Mouse (Mus musculus) induced T-regulatory cell, adult 2 months (primary cell): Measurements from ENCODE around the gene Parp2.
"Not testable (repeated sequence)": the region's sequence is repeated elsewhere in the genome, so short reads cannot be mapped to it uniquely, and the experiment has no call there.

ENCODE experiments used
- DNase-seq: peaks from one replicate; pipeline ENCODE4 v3.0.0-alpha.2; 2012; ENCODE audit warnings: low read depth

The Parp2 gene

GRCm38 (mm10) chr14:50807487-50808072 is at the start of gene Parp2, which contains the start of gene Ccnb1ip1:
Gene Parp2 (plus strand): TSS chr14:50807841.
Gene Ccnb1ip1 (minus strand): TSS chr14:50807732.
- DNase-seq = peak; percentile 99

DNA sequence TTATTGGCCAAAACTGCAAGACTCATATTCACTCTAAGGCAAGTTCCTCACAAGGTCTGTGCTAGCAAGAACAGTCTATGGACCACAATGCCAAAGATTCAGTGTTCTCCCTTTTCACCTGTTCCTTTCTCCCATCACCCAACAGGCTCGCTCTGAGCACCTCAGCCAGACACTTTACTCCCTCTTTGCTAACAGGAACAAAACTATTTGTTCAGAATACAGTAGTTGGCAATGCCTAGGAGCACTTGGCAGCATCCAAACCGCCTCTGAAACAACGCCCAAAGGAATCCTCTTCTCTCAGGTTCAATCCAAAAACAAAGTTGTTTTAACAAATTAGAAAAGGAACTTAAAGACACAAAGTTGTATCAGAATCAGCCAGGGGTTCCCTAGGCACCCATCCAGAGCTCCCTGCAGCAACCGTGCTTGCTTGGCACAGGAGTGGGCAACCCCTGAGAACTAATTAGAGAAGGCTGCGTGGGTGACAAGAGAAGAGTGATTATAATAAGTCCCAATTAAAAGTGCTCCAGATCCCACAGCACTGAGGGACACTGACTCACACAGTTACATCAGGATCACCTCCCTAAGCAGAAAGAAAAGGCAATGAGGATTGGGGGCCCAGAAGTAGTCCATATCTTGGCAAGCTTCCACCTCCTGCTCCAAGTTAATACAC is 49.1 kb upstream of the Parp2 start:
- DNase-seq = no peak

DNA sequence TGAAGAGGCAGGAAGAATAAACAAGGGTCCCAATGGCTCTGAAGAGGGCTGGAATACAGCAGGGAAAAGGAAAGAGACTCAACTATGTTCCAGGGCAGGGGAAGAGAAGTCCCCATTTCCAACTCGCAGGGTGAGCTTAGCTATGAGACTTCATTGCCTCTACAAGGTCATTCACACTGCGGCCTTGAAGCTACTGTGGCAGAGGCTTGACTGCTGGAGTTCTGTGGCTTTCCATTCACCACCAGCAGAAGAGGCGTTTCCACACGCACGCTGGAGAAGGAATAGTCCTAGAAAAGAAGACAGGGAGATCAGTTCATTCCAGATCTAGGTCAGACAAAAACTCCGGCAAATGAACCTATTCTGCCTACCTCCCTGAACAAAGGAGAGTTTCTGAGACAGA is 41.9 kb upstream of the Parp2 start:
- DNase-seq = no peak

DNA sequence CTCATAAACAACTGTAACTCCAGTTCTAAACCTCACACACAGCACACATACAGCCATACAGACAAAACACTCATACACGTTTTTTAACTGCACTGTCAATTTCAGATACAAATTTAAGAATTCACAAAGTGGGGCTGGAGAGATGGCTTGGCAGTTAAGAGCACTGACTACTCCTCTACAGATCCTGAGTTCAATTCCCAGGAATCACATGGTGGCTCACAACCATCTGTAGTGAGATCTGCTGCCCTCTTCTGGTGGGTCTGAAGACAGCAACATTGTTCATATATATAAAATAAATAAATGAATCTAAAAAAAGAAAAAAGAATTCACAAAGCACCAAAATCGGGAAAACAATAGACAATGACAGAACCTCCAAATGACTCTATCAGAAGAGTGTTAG is 36.3 kb upstream of the Parp2 start:
- DNase-seq = no peak

DNA sequence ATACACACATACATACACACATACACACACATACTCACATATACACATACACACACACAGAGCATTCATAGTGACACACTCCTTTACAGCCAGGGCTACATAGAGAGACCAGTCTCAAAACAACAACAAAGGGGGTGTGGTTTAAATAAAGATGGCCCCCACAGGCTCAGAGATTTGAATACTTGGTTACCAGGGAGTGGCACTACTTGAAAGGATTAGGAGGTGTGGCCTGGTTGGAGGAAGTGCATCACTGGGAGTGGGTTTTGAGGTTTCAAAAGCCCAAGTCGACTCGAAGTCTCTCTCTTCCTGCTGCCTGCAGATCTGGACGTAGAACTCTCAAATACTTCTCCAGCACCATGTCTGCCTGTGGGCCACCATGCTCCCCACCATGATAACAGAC is 25.5 kb upstream of the Parp2 start:
- no peak for DNase-seq

DNA sequence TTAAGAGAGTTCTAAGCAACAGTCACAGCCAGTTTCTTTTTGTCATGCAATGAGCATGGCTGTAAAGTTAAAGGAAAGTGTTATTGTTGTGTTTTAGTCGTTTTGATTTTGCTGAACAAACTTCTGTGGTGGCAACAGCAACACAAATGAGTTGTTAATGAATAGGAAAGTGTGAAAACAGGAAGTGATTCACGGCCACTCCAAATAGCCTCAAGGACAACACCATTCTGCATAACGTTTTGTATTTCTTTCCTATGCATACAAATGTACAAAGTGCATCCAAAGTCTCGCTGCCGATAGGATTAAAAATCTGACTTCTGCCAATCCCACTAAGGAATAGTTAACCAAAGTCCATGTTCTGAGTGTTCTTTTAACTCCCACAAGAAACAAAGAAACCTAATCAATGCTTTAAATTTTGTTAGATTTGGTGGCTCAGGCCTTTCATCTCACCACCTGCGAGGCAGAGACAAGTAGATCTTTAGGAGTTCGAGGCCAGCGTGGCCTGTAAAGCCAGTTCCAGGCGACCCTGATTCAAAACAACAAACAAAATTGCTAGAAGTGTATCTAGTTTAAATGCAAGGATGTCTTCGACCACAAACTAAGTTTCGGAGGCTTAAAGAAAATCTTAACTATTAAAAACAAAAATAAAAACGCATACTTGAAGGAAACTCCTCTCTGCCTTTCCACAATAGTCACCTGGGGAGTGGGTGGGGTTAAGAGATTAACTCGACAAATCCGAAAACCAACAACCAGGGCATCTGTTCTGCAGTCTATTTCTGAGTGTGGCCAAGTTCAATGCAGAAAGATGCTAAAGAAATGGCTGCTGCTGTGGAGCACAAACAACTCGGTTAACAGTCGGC is 23.0 kb upstream of the Parp2 start:
- peak; percentile 50 for DNase-seq

GRCm38 (mm10) chr14:50785251-50785637 is 22.4 kb upstream of the Parp2 start, which contains the start of gene Ttc5:
Gene Ttc5 (minus strand): TSS chr14:50785519.
- DNase-seq = peak; percentile 97

DNA sequence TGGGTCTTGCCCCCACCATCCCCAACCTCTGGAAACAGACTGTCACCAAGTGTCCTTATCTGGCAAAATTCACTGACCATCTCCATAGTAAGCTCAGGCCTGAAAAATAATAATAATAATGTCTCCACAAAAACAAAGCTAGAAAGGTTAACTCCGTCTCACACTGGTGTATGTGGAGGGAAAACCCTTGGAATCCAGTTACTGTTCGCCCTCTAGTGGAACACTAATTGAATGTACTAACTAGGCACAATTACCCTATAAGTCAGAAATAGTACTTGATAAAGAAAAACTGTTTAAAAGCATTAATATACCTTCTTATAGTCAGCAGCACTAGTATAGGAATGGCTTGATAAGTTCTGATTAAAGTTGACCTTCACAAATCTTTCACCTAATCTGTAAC is 19.5 kb upstream of the Parp2 start:
- DNase-seq = peak; percentile 46

DNA sequence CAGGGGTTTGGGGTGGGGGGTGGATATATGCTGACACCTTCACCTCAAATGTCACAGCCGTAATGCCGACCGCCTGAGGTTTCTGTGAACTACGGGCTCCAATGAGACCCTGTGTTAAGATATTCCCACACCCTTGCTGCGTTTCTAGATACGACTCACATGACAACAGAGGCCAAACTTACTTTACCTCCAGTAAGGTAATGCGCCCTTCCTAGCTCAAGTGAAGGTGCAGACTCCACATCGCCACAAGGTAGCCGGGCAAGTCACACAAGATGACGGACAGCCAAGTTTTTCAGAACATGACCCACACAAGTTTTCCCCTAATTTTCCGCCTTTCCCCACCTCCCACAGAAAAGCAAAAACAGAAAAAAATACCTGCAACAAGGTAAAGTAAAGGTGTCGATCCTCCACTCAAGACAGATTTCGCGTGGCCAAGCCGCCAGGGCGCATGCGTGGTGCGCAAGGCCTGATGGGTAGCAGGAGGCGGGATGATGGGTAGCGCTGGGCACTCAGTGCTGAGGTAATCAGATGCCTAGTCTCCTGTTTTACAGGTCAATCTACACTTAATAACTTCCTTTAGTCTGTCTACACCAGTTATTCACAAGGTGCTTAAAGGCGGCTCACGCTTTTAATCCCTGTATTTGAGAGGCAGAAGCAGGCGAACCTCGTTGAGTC is 12.2 kb upstream of the Parp2 start:
- DNase-seq = no peak

GRCm38 (mm10) chr14:50795965-50796364 is 11.7 kb upstream of the Parp2 start:
- DNase-seq = no peak

- DNase-seq = no peak
These were observed 11.2 kb upstream of the Parp2 start for GRCm38 (mm10) chr14:50796464-50796863.

GRCm38 (mm10) chr14:50798512-50798911 is 9.1 kb upstream of the Parp2 start:
- DNase-seq = peak; percentile 72

- peak; percentile 86 for DNase-seq
These were observed 8.0 kb upstream of the Parp2 start for GRCm38 (mm10) chr14:50799502-50800259.

DNA sequence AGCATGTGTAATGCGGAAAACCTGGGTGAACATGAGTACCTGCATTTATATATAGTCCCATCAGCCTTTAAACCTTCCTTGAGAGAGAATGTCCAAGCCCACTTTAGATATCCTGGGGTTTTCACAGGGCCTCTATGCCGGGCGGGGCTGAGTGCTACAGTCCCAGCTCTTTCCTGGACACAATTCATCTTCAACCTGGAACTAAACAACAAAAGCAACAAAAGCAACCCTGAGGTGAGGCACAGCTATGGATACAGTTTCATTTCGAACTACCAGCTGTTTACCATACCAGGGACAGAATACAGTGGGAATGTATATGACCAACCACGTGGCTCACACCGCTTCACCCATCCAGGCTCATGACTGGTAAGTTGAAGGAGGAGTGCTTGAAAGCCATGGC is 5.2 kb upstream of the Parp2 start:
- no peak for DNase-seq

DNA sequence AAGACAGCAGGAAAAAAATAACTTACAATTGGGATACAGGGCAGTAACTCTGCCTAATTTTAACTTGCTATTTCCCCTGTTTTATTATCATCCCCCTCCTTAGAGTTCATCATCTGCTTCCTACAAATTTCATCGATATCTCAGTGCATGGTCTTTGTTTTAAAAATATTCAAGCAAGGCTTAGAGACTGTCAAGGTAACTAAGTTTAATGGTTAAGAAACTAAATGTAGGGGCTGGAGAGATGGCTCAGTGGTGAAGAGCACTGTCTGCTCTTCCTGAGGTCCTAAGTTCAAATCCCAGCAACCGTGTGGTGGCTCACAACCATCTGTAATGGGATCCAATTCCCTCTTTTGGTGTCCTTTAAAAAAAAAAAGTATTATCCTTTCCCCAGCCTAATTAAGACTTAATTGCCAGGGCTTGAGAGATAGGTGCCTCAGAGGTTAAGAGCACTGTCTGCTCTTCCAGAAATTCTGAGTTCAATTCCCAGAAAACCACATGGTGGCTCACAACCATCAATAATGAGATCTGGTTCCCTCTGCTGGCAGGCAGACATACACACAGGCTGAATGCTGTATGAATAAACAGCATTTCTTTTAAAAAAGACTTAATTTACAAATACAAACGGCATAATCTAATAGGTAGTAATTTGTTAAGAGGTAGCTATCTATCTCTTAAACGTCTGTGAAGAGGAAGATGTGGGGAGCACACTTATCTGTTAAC is 4.6 kb upstream of the Parp2 start:
- DNase-seq = peak; percentile 50

DNA sequence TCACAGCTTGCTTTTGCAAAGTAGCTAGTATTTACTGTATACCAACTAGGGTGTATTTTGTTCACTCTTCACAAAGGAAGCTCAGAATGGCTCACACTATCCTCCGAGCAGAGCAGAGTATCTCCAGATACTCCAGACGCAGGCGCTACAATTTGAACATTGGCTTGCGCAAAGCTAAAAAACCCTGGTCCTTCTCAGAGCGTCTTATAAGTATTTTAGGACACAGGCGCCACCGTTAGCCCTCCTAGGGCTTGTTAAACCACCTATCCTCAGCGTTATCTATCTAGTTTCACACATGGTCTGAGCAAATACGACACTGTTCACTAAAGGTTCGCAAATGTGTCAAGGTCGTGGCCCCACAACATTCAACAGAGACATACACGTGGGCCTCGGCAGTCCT is 3.0 kb upstream of the Parp2 start:
- DNase-seq = no peak

DNA sequence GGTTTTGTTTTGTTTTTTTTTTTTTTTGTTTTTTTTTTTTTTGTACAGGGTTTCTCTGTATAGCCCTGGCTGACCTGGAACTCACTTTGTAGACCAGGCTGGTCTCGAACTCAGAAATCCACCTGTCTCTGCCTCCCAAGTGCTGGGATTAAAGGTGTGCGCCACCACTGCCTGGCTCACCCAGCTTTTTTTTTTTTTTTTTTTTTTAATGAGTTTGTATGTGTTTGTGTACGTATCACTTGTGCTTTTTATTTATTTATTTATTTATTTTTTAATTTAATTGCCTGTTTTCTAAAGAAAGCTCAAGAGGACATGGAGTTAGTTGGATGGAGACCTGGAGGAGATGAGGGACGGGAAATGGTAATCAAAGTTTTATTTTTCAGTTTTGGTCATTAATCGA is 1.2 kb upstream of the Parp2 start:
- DNase-seq = not testable (repeated sequence)

- no peak for DNase-seq
These were observed 5.4 kb downstream of the Parp2 start for GRCm38 (mm10) chr14:50813060-50813459.

- peak; percentile 52 for DNase-seq
These were observed 15.6 kb downstream of the Parp2 start for GRCm38 (mm10) chr14:50823240-50823639.

GRCm38 (mm10) chr14:50824219-50824618 is 16.6 kb downstream of the Parp2 start:
- peak; percentile 72 for DNase-seq

- DNase-seq = no peak
These were observed 18.9 kb downstream of the Parp2 start for GRCm38 (mm10) chr14:50826579-50826978.
